Mouse (Mus musculus): ENCODE measurements around the gene Snx21.

DNA sequence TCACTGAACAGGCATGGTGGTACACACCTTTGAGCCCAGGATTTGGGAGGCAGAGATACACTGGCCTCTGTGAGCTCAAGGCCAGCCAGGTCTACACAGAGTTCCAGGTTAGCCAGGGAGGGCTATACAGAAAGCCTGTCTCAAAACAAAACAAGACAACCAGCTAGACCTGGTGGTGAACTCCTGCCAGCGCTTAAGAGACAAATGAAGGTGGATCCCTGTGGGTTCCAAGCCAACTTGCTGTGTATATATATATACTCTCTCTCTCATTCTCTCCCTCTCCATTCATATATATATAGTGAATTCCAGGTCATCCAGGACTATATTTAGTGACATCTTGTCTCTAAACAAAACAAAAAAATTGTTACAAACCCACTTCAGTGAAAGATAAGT lies 18.3 kb downstream of the Snx21 start:
- no peak for TF ChIP-seq CTCF (IDR thresholded peaks at IDR 0.05; ENCODE audit: extremely low read depth, insufficient read length, insufficient replicate concordance, low read depth, low read length)
- TF ChIP-seq POLR2A (IDR thresholded peaks at IDR 0.05; ENCODE audit: low read depth, low read length): no peak
